Mouse (Mus musculus) megakaryocyte, embryonic 14.5 days (primary cell): ENCODE measurements around the gene Zfand3.

ENCODE experiments used
- FLI1 ChIP-seq: IDR thresholded peaks from 2 replicates; pipeline ENCODE4 v1.6.1; 2012; ENCODE audit warnings: low read length, inconsistent platforms, mixed read lengths
- GATA1 ChIP-seq: IDR thresholded peaks from 3 replicates; pipeline ENCODE4 v1.6.1; 2012; ENCODE audit warnings: mixed read lengths, low read length, inconsistent platforms, borderline replicate concordance

- TF ChIP-seq GATA1, result no peak
- TF ChIP-seq FLI1, result no peak
Measured at GRCm38 (mm10) chr17:30241061-30241460, 236.5 kb downstream of the Zfand3 start.
